Mouse (Mus musculus): ENCODE results near the gene Psmd11. TPM values are rescaled to one million over a fixed set of nuclear protein-coding genes. Genes with fewer than 3 reads are reported as not detected.
A peak's percentile ranks its signal among the peaks of the same experiment; 100 is the strongest.
"Not testable (repeated sequence)": the region's sequence is repeated elsewhere in the genome, so short reads cannot be mapped to it uniquely, and the experiment has no call there.

The Psmd11 gene
- polyA plus RNA-seq, 1 experiment from 2014 or later, result 174 TPM

- H3K9me3 ChIP-seq (ENCODE audit: control insufficient read depth, low read length), result no peaks in the 10 kb centered on the region
- no peak for ATAC-seq (ENCODE audit: insufficient number of reproducible peaks, insufficient read depth, low FRiP score, low read depth)
- WGBS, result 96% methylated on average over 1 of the region's 1 CpGs
- H3K27me3 ChIP-seq (ENCODE audit: control insufficient read depth, insufficient read depth, low read length), result no peaks in the 10 kb centered on the region
- no peak overlapping the region for H3K4me3 ChIP-seq (ENCODE audit: control insufficient read depth in 1 of 2, insufficient read depth in 1 of 2, low read depth in 1 of 2, low read length in 2 of 2)
- H3K4me1 ChIP-seq (ENCODE audit: control insufficient read depth in 2 of 2, insufficient read depth in 2 of 2, low read length in 2 of 2), result no peaks in the 10 kb centered on the region
- no peak overlapping the region for H3K4me2 ChIP-seq (ENCODE audit: low read length)
- H3K9ac ChIP-seq (ENCODE audit: low read length), result no peak overlapping the region
- H3K36me3 ChIP-seq (ENCODE audit: control insufficient read depth, insufficient read depth, low read length), result peaks cover 8% of the 10 kb centered on the region; the same call in 1 of the 2 replicates
- no peak overlapping the region for H3K27ac ChIP-seq (replicated peaks in 1 of 2; ENCODE audit: control insufficient read depth in 1 of 2, insufficient read depth in 1 of 2, low read depth in 2 of 2, low read length in 2 of 2)
Observed at GRCm38 (mm10) chr11:80419743-80420142, 8.7 kb upstream of the Psmd11 start.

- peaks cover 1% of the 10 kb centered on the region; the same call in 1 of the 2 replicates for H3K36me3 ChIP-seq (ENCODE audit: control insufficient read depth, insufficient read depth, low read length)
- no peak overlapping the region for H3K9ac ChIP-seq (ENCODE audit: low read length)
- WGBS, result 59% methylated on average over 2 of the region's 2 CpGs
- no peaks in the 10 kb centered on the region for H3K9me3 ChIP-seq (ENCODE audit: control insufficient read depth, low read length)
- no peak overlapping the region for H3K27ac ChIP-seq (replicated peaks in 1 of 2; ENCODE audit: control insufficient read depth in 1 of 2, insufficient read depth in 1 of 2, low read depth in 2 of 2, low read length in 2 of 2)
- H3K4me1 ChIP-seq (ENCODE audit: control insufficient read depth in 2 of 2, insufficient read depth in 2 of 2, low read length in 2 of 2), result no peaks in the 10 kb centered on the region
- H3K27me3 ChIP-seq (ENCODE audit: control insufficient read depth, insufficient read depth, low read length), result no peaks in the 10 kb centered on the region
- H3K4me3 ChIP-seq (ENCODE audit: control insufficient read depth in 1 of 2, insufficient read depth in 1 of 2, low read depth in 1 of 2, low read length in 2 of 2), result no peak overlapping the region
- H3K4me2 ChIP-seq (ENCODE audit: low read length), result no peak overlapping the region
- no peak for ATAC-seq (ENCODE audit: insufficient number of reproducible peaks, insufficient read depth, low FRiP score, low read depth)
Observed at GRCm38 (mm10) chr11:80420202-80420984, 8.0 kb upstream of the Psmd11 start.

GRCm38 (mm10) chr11:80421421-80422047 lies 6.9 kb upstream of the Psmd11 start:
- WGBS, result 68% methylated on average over 7 of the region's 7 CpGs
- no peak overlapping the region for H3K9ac ChIP-seq (ENCODE audit: low read length)

GRCm38 (mm10) chr11:80424691-80425090 lies 3.7 kb upstream of the Psmd11 start:
- H3K4me1 ChIP-seq (ENCODE audit: control insufficient read depth in 2 of 2, insufficient read depth in 2 of 2, low read length in 2 of 2), result peaks cover 1 to 4% of the 10 kb centered on the region in 2 experiments; a peak in 3 of 4 replicates
- H3K36me3 ChIP-seq (ENCODE audit: control insufficient read depth, insufficient read depth, low read length), result no peaks in the 10 kb centered on the region
- H3K9ac ChIP-seq (ENCODE audit: low read length), result no peak overlapping the region
- H3K4me3 ChIP-seq (ENCODE audit: control insufficient read depth in 1 of 2, insufficient read depth in 1 of 2, low read depth in 1 of 2, low read length in 2 of 2), result no peak overlapping the region
- H3K27me3 ChIP-seq (ENCODE audit: control insufficient read depth, insufficient read depth, low read length), result no peaks in the 10 kb centered on the region
- WGBS, result 71% methylated on average over 2 of the region's 2 CpGs
- no peak overlapping the region for H3K27ac ChIP-seq (replicated peaks in 1 of 2; ENCODE audit: control insufficient read depth in 1 of 2, insufficient read depth in 1 of 2, low read depth in 2 of 2, low read length in 2 of 2)
- ATAC-seq (ENCODE audit: insufficient number of reproducible peaks, insufficient read depth, low FRiP score, low read depth), result no peak
- no peak overlapping the region for H3K4me2 ChIP-seq (ENCODE audit: low read length)
- H3K9me3 ChIP-seq (ENCODE audit: control insufficient read depth, low read length), result no peaks in the 10 kb centered on the region

More at GRCm38 (mm10) chr11:80421421-80422047, 6.9 kb upstream of the Psmd11 start:
- no peaks in the 10 kb centered on the region for H3K27me3 ChIP-seq (ENCODE audit: control insufficient read depth, insufficient read depth, low read length)
- no peak for ATAC-seq (ENCODE audit: insufficient number of reproducible peaks, insufficient read depth, low FRiP score, low read depth)
- no peak overlapping the region for H3K4me3 ChIP-seq (ENCODE audit: control insufficient read depth in 1 of 2, insufficient read depth in 1 of 2, low read depth in 1 of 2, low read length in 2 of 2)
- H3K4me2 ChIP-seq (ENCODE audit: low read length), result no peak overlapping the region
- no peaks in the 10 kb centered on the region for H3K4me1 ChIP-seq (ENCODE audit: control insufficient read depth in 2 of 2, insufficient read depth in 2 of 2, low read length in 2 of 2)
- H3K9me3 ChIP-seq (ENCODE audit: control insufficient read depth, low read length), result no peaks in the 10 kb centered on the region
- no peaks in the 10 kb centered on the region for H3K36me3 ChIP-seq (ENCODE audit: control insufficient read depth, insufficient read depth, low read length)
- no peak overlapping the region for H3K27ac ChIP-seq (replicated peaks in 1 of 2; ENCODE audit: control insufficient read depth in 1 of 2, insufficient read depth in 1 of 2, low read depth in 2 of 2, low read length in 2 of 2)

- no peak overlapping the region for H3K4me3 ChIP-seq (ENCODE audit: control insufficient read depth in 1 of 2, insufficient read depth in 1 of 2, low read depth in 1 of 2, low read length in 2 of 2)
- ATAC-seq (ENCODE audit: insufficient number of reproducible peaks, insufficient read depth, low FRiP score, low read depth), result no peak
- no peak overlapping the region for H3K27ac ChIP-seq (replicated peaks in 1 of 2; ENCODE audit: control insufficient read depth in 1 of 2, insufficient read depth in 1 of 2, low read depth in 2 of 2, low read length in 2 of 2)
- WGBS, result 55% methylated on average over 5 of the region's 5 CpGs
- H3K27me3 ChIP-seq (ENCODE audit: control insufficient read depth, insufficient read depth, low read length), result no peaks in the 10 kb centered on the region
- peaks cover 3 to 8% of the 10 kb centered on the region in 2 experiments; a peak in 3 of 4 replicates for H3K4me1 ChIP-seq (ENCODE audit: control insufficient read depth in 2 of 2, insufficient read depth in 2 of 2, low read length in 2 of 2)
- H3K9ac ChIP-seq (ENCODE audit: low read length), result no peak overlapping the region
- H3K9me3 ChIP-seq (ENCODE audit: control insufficient read depth, low read length), result no peaks in the 10 kb centered on the region
- no peaks in the 10 kb centered on the region for H3K36me3 ChIP-seq (ENCODE audit: control insufficient read depth, insufficient read depth, low read length)
- H3K4me2 ChIP-seq (ENCODE audit: low read length), result no peak overlapping the region
Observed at GRCm38 (mm10) chr11:80425247-80425778, 3.1 kb upstream of the Psmd11 start.

- 74% methylated on average over 16 of the region's 16 CpGs for WGBS
- H3K4me2 ChIP-seq (ENCODE audit: low read length); H3K27ac ChIP-seq (replicated peaks in 1 of 2; ENCODE audit: control insufficient read depth in 1 of 2, insufficient read depth in 1 of 2, low read depth in 2 of 2, low read length in 2 of 2); ATAC-seq (ENCODE audit: insufficient number of reproducible peaks, insufficient read depth, low FRiP score, low read depth); H3K4me1 ChIP-seq (ENCODE audit: control insufficient read depth in 2 of 2, insufficient read depth in 2 of 2, low read length in 2 of 2); H3K9me3 ChIP-seq (ENCODE audit: control insufficient read depth, low read length); H3K9ac ChIP-seq (ENCODE audit: low read length); H3K36me3 ChIP-seq (ENCODE audit: control insufficient read depth, insufficient read depth, low read length); H3K27me3 ChIP-seq (ENCODE audit: control insufficient read depth, insufficient read depth, low read length); H3K4me3 ChIP-seq (ENCODE audit: control insufficient read depth in 1 of 2, insufficient read depth in 1 of 2, low read depth in 1 of 2, low read length in 2 of 2): not testable (repeated sequence)
Observed at GRCm38 (mm10) chr11:80426029-80426813, 2.2 kb upstream of the Psmd11 start.

- peak; percentile 54 for ATAC-seq (ENCODE audit: insufficient number of reproducible peaks, insufficient read depth, low FRiP score, low read depth)
- Histone ChIP-seq H3K4me2 (ENCODE audit: low read length) (peak overlapping the region; percentile 84), H3K36me3 (ENCODE audit: control insufficient read depth, insufficient read depth, low read length) (peaks cover 22% of the 10 kb centered on the region), H3K9ac (ENCODE audit: low read length) (peak overlapping the region; percentile 97), H3K4me1 (ENCODE audit: control insufficient read depth in 2 of 2, insufficient read depth in 2 of 2, low read length in 2 of 2) (peaks cover 3 to 8% of the 10 kb centered on the region in 2 experiments; a peak in 3 of 4 replicates), H3K27ac (replicated peaks in 1 of 2; ENCODE audit: control insufficient read depth in 1 of 2, insufficient read depth in 1 of 2, low read depth in 2 of 2, low read length in 2 of 2) (peak overlapping the region; percentile 84 to 90), H3K9me3 (ENCODE audit: control insufficient read depth, low read length) (no peaks in the 10 kb centered on the region), H3K4me3 (ENCODE audit: control insufficient read depth in 1 of 2, insufficient read depth in 1 of 2, low read depth in 1 of 2, low read length in 2 of 2) (peak overlapping the region; percentile 97 to 100), H3K27me3 (ENCODE audit: control insufficient read depth, insufficient read depth, low read length) (no peaks in the 10 kb centered on the region)
- under 1% methylated on average over 37 of the region's 37 CpGs for WGBS
Observed at GRCm38 (mm10) chr11:80429009-80429475, 627 bp downstream of the Psmd11 start.

Data from heart, embryonic 14.5 days (tissue).